ENCODE assay signal across 8 mouse cellular contexts in genomic region chr17:34398058-34398710, GRCm38 (mm10). TPM values are rescaled to one million over a fixed set of nuclear protein-coding genes. Genes with fewer than 3 reads are reported as not detected.
A peak's percentile ranks its signal among the peaks of the same experiment; 100 is the strongest.
DNase-seq lines count a peak whose midpoint lies in the region; ATAC-seq and TF ChIP-seq lines count a peak whose summit lies in the region.

No protein-coding gene starts in this region.

- H3K27ac ChIP-seq in embryonic facial prominence, embryonic 14.5 days (replicated peaks; ENCODE audit: low read depth, low read length) = peak overlapping the region; percentile 85; the same call in 1 of the 2 replicates
- peak overlapping the region; percentile 98 for H3K27ac ChIP-seq in layer of hippocampus, adult 2 months
- H3K27ac ChIP-seq in lung, embryonic 15.5 days = no peak overlapping the region; the same call in 1 of the 2 replicates

- peaks cover 8% of the 10 kb centered on the region for H3K4me1 ChIP-seq in E14TG2a.4 (replicated peaks; ENCODE audit: low read depth, low read length)
- H3K4me1 ChIP-seq in embryonic facial prominence, embryonic 14.5 days (ENCODE audit: control insufficient read depth, insufficient read depth, low read length) = no peaks in the 10 kb centered on the region
- no peaks in the 10 kb centered on the region for H3K4me1 ChIP-seq in lung, embryonic 15.5 days

- peaks cover 10% of the 10 kb centered on the region for H3K9me3 ChIP-seq in E14TG2a.4 (ENCODE audit: low read length)
- H3K9me3 ChIP-seq in embryonic facial prominence, embryonic 14.5 days (ENCODE audit: control insufficient read depth, low read length) = no peaks in the 10 kb centered on the region
- no peaks in the 10 kb centered on the region for H3K9me3 ChIP-seq in lung, embryonic 15.5 days

- peak overlapping the region; percentile 69 for H3K4me2 ChIP-seq in embryonic facial prominence, embryonic 14.5 days (ENCODE audit: low read depth, low read length)
- peak overlapping the region; percentile 89 for H3K4me2 ChIP-seq in lung, embryonic 15.5 days

- H3K27me3 ChIP-seq in E14TG2a.4 (ENCODE audit: insufficient read depth, low read length) = peaks cover 33% of the 10 kb centered on the region
- 0 out of 2 replicates have a peak, but pooled peaks cover under 1% of the 10 kb centered on the region for H3K27me3 ChIP-seq in embryonic facial prominence, embryonic 14.5 days (replicated peaks; ENCODE audit: control insufficient read depth, insufficient read depth, low read length)
- H3K27me3 ChIP-seq in lung, embryonic 15.5 days = peaks cover 6% of the 10 kb centered on the region; the same call in 1 of the 2 replicates

- peak; percentile 87 for ATAC-seq in embryonic facial prominence, embryonic 14.5 days (ENCODE audit: low read depth)
- ATAC-seq in lung, embryonic 15.5 days (ENCODE audit: borderline replicate concordance, extremely low read depth, low FRiP score, low TSS enrichment) = peak; percentile 84; the same call in 1 of the 2 replicates

- H3K36me3 ChIP-seq in E14TG2a.4 (ENCODE audit: insufficient read depth, low read length) = no peaks in the 10 kb centered on the region
- no peaks in the 10 kb centered on the region for H3K36me3 ChIP-seq in embryonic facial prominence, embryonic 14.5 days (ENCODE audit: control insufficient read depth, insufficient read depth, low read length)
- no peaks in the 10 kb centered on the region for H3K36me3 ChIP-seq in lung, embryonic 15.5 days

- no peak overlapping the region for H3K9ac ChIP-seq in embryonic facial prominence, embryonic 14.5 days (ENCODE audit: low read depth, low read length)
- H3K9ac ChIP-seq in lung, embryonic 15.5 days = no peak overlapping the region

- WGBS in embryonic facial prominence, embryonic 14.5 days = 20% methylated on average over 9 of the region's 9 CpGs
- WGBS in lung, embryonic 15.5 days = 6% methylated on average over 9 of the region's 9 CpGs

- DNase-seq in adrenal gland, postnatal 36 days = peak; percentile 11 to 62
- DNase-seq in embryonic facial prominence, embryonic 14.5 days (ENCODE audit: low spot score) = peak; percentile 91
- DNase-seq in heart, postnatal 36 days = peak; percentile 42 to 44
- DNase-seq in layer of hippocampus, adult 2 months (ENCODE audit: low spot score in 2 of 2) = peak; percentile 67 to 74
- peak; percentile 81 for DNase-seq in retina, embryonic 14.5 days (ENCODE audit: low spot score)
- DNase-seq in ovary, postnatal 10 days (ENCODE audit: low spot score) = no peak

- peak overlapping the region; percentile 86 for H3K4me3 ChIP-seq in E14TG2a.4 (replicated peaks; ENCODE audit: low read length)
- peak overlapping the region; percentile 60 for H3K4me3 ChIP-seq in embryonic facial prominence, embryonic 14.5 days (ENCODE audit: low read depth, low read length)
- H3K4me3 ChIP-seq in layer of hippocampus, adult 2 months = peak overlapping the region; percentile 78
- H3K4me3 ChIP-seq in lung, embryonic 15.5 days = peak overlapping the region; percentile 54

- intact Hi-C loops in heart, postnatal 36 days (cut with DNase I) = no loop called here

- TF ChIP-seq CTCF in E14TG2a.4 (conservative IDR thresholded peaks at IDR 0.05; ENCODE audit: low read length) = no peak
- no peak for TF ChIP-seq CTCF in layer of hippocampus, adult 2 months (conservative IDR thresholded peaks at IDR 0.05)

RNA-seq across cellular contexts. Expression of gene BC051142, which starts 0.4 kb away (rescaled TPM):
- total RNA-seq in adrenal gland, postnatal 36 days (2021) = 1 to 10 TPM; 1.2 to 1.8 TPM
- 0.38 and 0.71 TPM in 2 replicates for polyA plus RNA-seq in embryonic facial prominence, embryonic 14.5 days (2014; fragmentation: Nextera tagmentation; extraction: Ambion mirVana)
- not detected for total RNA-seq in heart, postnatal 36 days (2021)
- total RNA-seq in layer of hippocampus, adult 2 months (2021) = 1 to 10 TPM; 4.1 to 7.2 TPM
- polyA plus RNA-seq in lung, embryonic 15.5 days (2015; fragmentation: Nextera tagmentation; extraction: Ambion mirVana) = 0.37 and 0.89 TPM in 2 replicates

RNA-seq across cellular contexts. Expression of gene Btnl1, which starts 21.3 kb away (rescaled TPM):
- total RNA-seq in adrenal gland, postnatal 36 days (2021) = not detected
- not detected in 2 replicates for polyA plus RNA-seq in embryonic facial prominence, embryonic 14.5 days (2014; fragmentation: Nextera tagmentation; extraction: Ambion mirVana)
- not detected for total RNA-seq in heart, postnatal 36 days (2021)
- not detected for total RNA-seq in layer of hippocampus, adult 2 months (2021)
- not detected in 2 replicates for polyA plus RNA-seq in lung, embryonic 15.5 days (2015; fragmentation: Nextera tagmentation; extraction: Ambion mirVana)

RNA-seq across cellular contexts. Expression of gene Btnl2, which starts 43.6 kb away (rescaled TPM):
- under 1 TPM; 0.23 to 0.30 TPM for total RNA-seq in adrenal gland, postnatal 36 days (2021)
- polyA plus RNA-seq in embryonic facial prominence, embryonic 14.5 days (2014; fragmentation: Nextera tagmentation; extraction: Ambion mirVana) = not detected in 2 replicates
- total RNA-seq in heart, postnatal 36 days (2021) = under 1 TPM; 0.58 to 0.92 TPM
- under 1 TPM; 0.51 to 0.76 TPM for total RNA-seq in layer of hippocampus, adult 2 months (2021)
- polyA plus RNA-seq in lung, embryonic 15.5 days (2015; fragmentation: Nextera tagmentation; extraction: Ambion mirVana) = 0.08 and 0.16 TPM in 2 replicates
